Mouse (Mus musculus) MEL (cell line): ENCODE measurements around the gene Fermt2. TPM values are rescaled to one million over a fixed set of nuclear protein-coding genes. Genes with fewer than 3 reads are reported as not detected.

Experiments
- DNase-seq: peaks from one replicate; pipeline ENCODE4 v3.0.0; 2011; ENCODE audit warnings: low read depth, low spot score
- H3K27ac ChIP-seq: 2 replicates; pipeline ENCODE4 v1.5.1; 2012; ENCODE audit warnings: low read depth, mild to moderate bottlenecking, control low read depth, low read length, moderate library complexity; ENCODE audit not compliant: control insufficient read depth
- H3K27me3 ChIP-seq, 2 experiments: fragments of 150-350 bp in 1 of 2; sonication (generic) in 1 of 2; 2 replicates each; pipeline ENCODE4 v1.6.1; 2012; ENCODE audit warnings: low read length in 2 of 2, mild to moderate bottlenecking in 2 of 2, improper control_type of control experiment in 1 of 2, moderate library complexity in 1 of 2; ENCODE audit not compliant: insufficient read depth in 2 of 2, control insufficient read depth in 1 of 2
- H3K36me3 ChIP-seq, 2 experiments: 2 replicates each; pipeline ENCODE4 v1.6.1; 2012 to 2014; ENCODE audit warnings: low read length in 2 of 2, improper control_type of control experiment in 1 of 2, inconsistent platforms in 1 of 2, mild to moderate bottlenecking in 1 of 2; ENCODE audit not compliant: insufficient read depth in 2 of 2, control insufficient read depth in 1 of 2
- H3K4me1 ChIP-seq, 2 experiments: fragments of 150-350 bp in 1 of 2; sonication (generic) in 1 of 2; 2 replicates each; pipeline ENCODE4 v1.6.1; 2012; ENCODE audit warnings: low read length in 2 of 2, improper control_type of control experiment in 1 of 2, mild to moderate bottlenecking in 1 of 2; ENCODE audit not compliant: insufficient read depth in 2 of 2, control insufficient read depth in 1 of 2
- H3K4me3 ChIP-seq, 2 experiments: fragments of 150-350 bp in 1 of 2; sonication (generic) in 1 of 2; 2 replicates each; pipeline ENCODE4 v1.5.1; 2012; ENCODE audit warnings: low read depth in 2 of 2, low read length in 2 of 2, mild to moderate bottlenecking in 2 of 2, moderate library complexity in 2 of 2, control low read depth in 1 of 2, improper control_type of control experiment in 1 of 2; ENCODE audit not compliant: control insufficient read depth in 1 of 2, insufficient read depth in 1 of 2
- H3K79me2 ChIP-seq: 2 replicates; pipeline ENCODE4 v1.6.1; 2012; ENCODE audit warnings: mild to moderate bottlenecking, low read length, moderate library complexity; ENCODE audit not compliant: control insufficient read depth, poor library complexity, insufficient read depth
- H3K9ac ChIP-seq: 2 replicates; pipeline ENCODE4 v1.6.1; 2012; ENCODE audit warnings: low read depth, mild to moderate bottlenecking, control low read depth, low read length, moderate library complexity; ENCODE audit not compliant: control insufficient read depth, poor library complexity, severe bottlenecking
- H3K9me3 ChIP-seq: fragments of 150-350 bp; sonication (generic); replicated peaks from 2 replicates; pipeline ENCODE4 v1.6.1; 2012; ENCODE audit warnings: mild to moderate bottlenecking, low read length, improper control_type of control experiment, moderate library complexity; ENCODE audit not compliant: insufficient read depth
- CHD1 ChIP-seq: IDR thresholded peaks from 2 replicates; pipeline ENCODE4 v1.6.1; 2012; ENCODE audit warnings: low read depth, mild to moderate bottlenecking, inconsistent platforms, low read length, improper control_type of control experiment
- CHD2 ChIP-seq: IDR thresholded peaks from 2 replicates; pipeline ENCODE4 v1.6.1; 2011; ENCODE audit warnings: low read length, improper control_type of control experiment
- CTCF ChIP-seq, 3 experiments: IDR thresholded peaks in 2 of 3; conservative IDR thresholded peaks in 1 of 3; 2 replicates each; pipeline ENCODE4 v1.5.1; 2011 to 2012; ENCODE audit warnings: low read length in 3 of 3, low read depth in 2 of 3, mild to moderate bottlenecking in 2 of 3, improper control_type of control experiment in 1 of 3, inconsistent platforms in 1 of 3, mixed read lengths in 1 of 3, moderate library complexity in 1 of 3; ENCODE audit not compliant: control insufficient read depth in 1 of 3, insufficient read depth in 1 of 3, poor library complexity in 1 of 3, severe bottlenecking in 1 of 3
- E2F4 ChIP-seq: IDR thresholded peaks from 2 replicates; pipeline ENCODE4 v1.6.1; 2011; ENCODE audit warnings: low read depth, low read length, improper control_type of control experiment, borderline replicate concordance
- ETS1 ChIP-seq: IDR thresholded peaks from 2 replicates; pipeline ENCODE4 v1.6.1; 2012; ENCODE audit warnings: low read depth, mild to moderate bottlenecking, inconsistent platforms, low read length, improper control_type of control experiment, moderate library complexity
- GABPA ChIP-seq: IDR thresholded peaks from 2 replicates; pipeline ENCODE4 v1.6.1; 2012; ENCODE audit warnings: low read depth, mild to moderate bottlenecking, inconsistent platforms, low read length, improper control_type of control experiment, moderate library complexity
- MAZ ChIP-seq: IDR thresholded peaks from 2 replicates; pipeline ENCODE4 v1.6.1; 2012; ENCODE audit warnings: low read depth, mild to moderate bottlenecking, inconsistent platforms, low read length, improper control_type of control experiment
- MEF2A ChIP-seq: IDR thresholded peaks from 2 replicates; pipeline ENCODE4 v1.6.1; 2014; ENCODE audit warnings: low read depth, mild to moderate bottlenecking, inconsistent platforms, low read length, improper control_type of control experiment; ENCODE audit not compliant: poor library complexity, insufficient replicate concordance, severe bottlenecking; ENCODE audit errors: extremely low read depth
- NELFE ChIP-seq: IDR thresholded peaks from 2 replicates; pipeline ENCODE4 v1.6.1; 2011; ENCODE audit warnings: low read depth, low read length, improper control_type of control experiment
- RAD21 ChIP-seq: IDR thresholded peaks from 2 replicates; pipeline ENCODE4 v1.6.1; 2011; ENCODE audit warnings: mild to moderate bottlenecking, low read depth, low read length, improper control_type of control experiment
- SIN3A ChIP-seq: IDR thresholded peaks from 2 replicates; pipeline ENCODE4 v1.6.1; 2012; ENCODE audit warnings: low read length, improper control_type of control experiment, inconsistent platforms
- SMC3 ChIP-seq: IDR thresholded peaks from 2 replicates; pipeline ENCODE4 v1.6.1; 2011; ENCODE audit warnings: low read depth, low read length, improper control_type of control experiment
- TCF12 ChIP-seq: IDR thresholded peaks from 2 replicates; pipeline ENCODE4 v1.6.1; 2014; ENCODE audit warnings: low read depth, mild to moderate bottlenecking, inconsistent platforms, low read length, improper control_type of control experiment, moderate library complexity
- USF1 ChIP-seq: IDR thresholded peaks from 2 replicates; pipeline ENCODE4 v1.6.1; 2014; ENCODE audit warnings: low read depth, mild to moderate bottlenecking, inconsistent platforms, low read length, improper control_type of control experiment, moderate library complexity
- USF2 ChIP-seq, 2 experiments: IDR thresholded peaks; 2 replicates each; pipeline ENCODE4 v1.6.1; 2011 to 2012; ENCODE audit warnings: improper control_type of control experiment in 2 of 2, low read length in 2 of 2, borderline replicate concordance in 1 of 2, inconsistent platforms in 1 of 2, low read depth in 1 of 2, mild to moderate bottlenecking in 1 of 2; ENCODE audit not compliant: insufficient read depth in 1 of 2
- ZC3H11A ChIP-seq: IDR thresholded peaks from 2 replicates; pipeline ENCODE4 v1.6.1; 2012; ENCODE audit warnings: low read depth, mild to moderate bottlenecking, inconsistent platforms, low read length, improper control_type of control experiment
- polyA plus RNA-seq, 2 experiments: library from polyadenylated mRNA; stranded (reverse) in 1 of 2; unstranded in 1 of 2; fragments of >175 nt in 1 of 2; fragments of >200 nt in 1 of 2; gene quantifications; 2 replicates each; pipeline versions ENCODE4 v1.2.1 to v1.2.4; 2012; ENCODE audit warnings: low replicate concordance in 2 of 2, low read depth in 1 of 2; ENCODE audit not compliant: insufficient read length in 2 of 2, insufficient read depth in 1 of 2, missing spikeins in 1 of 2
- total RNA-seq: library from RNA; depleted of rRNA; stranded (reverse); fragments of 300-350 nt; gene quantifications from 2 replicates; pipeline ENCODE4 v1.2.3, GENCODE M21; 2012; rRNA removed

Gene Fermt2
- total RNA-seq (not detected in 2 replicates), polyA plus RNA-seq (not detected)

- Histone ChIP-seq H3K9ac (no peak within 1 kb of the TSS), H3K4me3 (no peak within 1 kb of the TSS), H3K27me3 (peaks cover 0 to 4% of the 10 kb centered on the region in 2 experiments; a peak in 2 of 4 replicates), H3K79me2 (no peaks in the 10 kb centered on the region), H3K36me3 (no peaks in the 10 kb centered on the region), H3K9me3 (no peaks in the 10 kb centered on the region), H3K27ac (no peak within 1 kb of the TSS), H3K4me1 (no peaks in the 10 kb centered on the region)
- TF ChIP-seq ETS1 = no peak
- DNase-seq = no peak
These were observed at the start of gene Fermt2 for GRCm38 (mm10) chr14:45529411-45530363. Gene Fermt2 (minus strand): TSS chr14:45530118.

DNA sequence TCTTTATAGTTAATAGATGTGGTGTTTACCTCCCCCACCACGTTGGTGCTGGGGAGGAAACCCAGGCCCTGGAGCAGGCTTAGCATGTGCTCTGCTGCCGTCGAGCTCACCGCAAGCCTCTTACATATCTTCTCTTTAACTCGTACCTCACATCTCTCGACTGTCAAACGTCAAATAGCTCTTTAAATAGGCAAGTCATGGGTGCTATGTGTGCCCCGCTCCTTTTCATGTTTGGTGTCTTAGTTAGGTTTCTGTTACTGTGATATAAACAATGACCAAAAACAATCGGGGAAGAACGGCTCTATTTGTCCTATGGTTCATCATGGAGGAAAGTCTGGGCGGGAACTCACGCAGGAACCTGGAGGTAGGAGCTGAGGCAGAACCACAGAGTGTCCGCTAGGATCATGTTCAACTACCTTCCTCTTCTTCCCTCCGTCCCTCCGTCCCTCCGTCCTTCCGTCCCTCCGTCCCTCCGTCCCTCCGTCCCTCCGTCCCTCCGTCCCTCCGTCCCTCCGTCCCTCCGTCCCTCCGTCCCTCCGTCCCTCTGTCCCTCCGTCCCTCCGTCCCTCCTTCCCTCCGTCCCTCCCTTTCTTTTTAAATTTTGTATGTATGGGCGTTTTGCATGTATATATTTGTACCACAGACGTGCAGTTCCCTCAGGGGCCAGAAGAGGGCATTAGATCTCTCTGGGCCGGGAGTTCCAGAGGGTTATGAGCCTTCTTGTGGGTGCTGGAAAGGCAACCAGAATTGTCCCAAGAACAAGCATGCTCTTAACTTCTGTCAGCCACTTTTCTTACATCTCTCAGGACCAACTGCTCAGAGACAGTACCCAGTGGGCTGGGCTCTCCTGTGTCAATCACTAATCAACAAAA is 36.4 kb upstream of the Fermt2 start:
- no peaks in the 10 kb centered on the region for H3K36me3 ChIP-seq
- TF ChIP-seq MAZ (no peak), MEF2A (no peak), USF1 (no peak), SMC3 (peak; percentile 84), CHD2 (no peak), ZC3H11A (peak; percentile 70), USF2 (IDR thresholded peaks at IDR 0.05; ENCODE audit: borderline replicate concordance in 1 of 2, insufficient read depth in 1 of 2, low read depth in 1 of 2, low read length in 2 of 2) (no peak), TCF12 (no peak), SIN3A (no peak), CHD1 (no peak), GABPA (no peak), RAD21 (peak; percentile 70), NELFE (no peak), E2F4 (no peak), CTCF (IDR thresholded peaks at IDR 0.05 in 2 of 3, conservative IDR thresholded peaks at IDR 0.05 in 1 of 3; ENCODE audit: control insufficient read depth in 1 of 3, insufficient read depth in 1 of 3, low read depth in 2 of 3, low read length in 3 of 3, poor library complexity in 1 of 3, severe bottlenecking in 1 of 3) (peak; percentile 73 to 78 (median 77))
- H3K79me2 ChIP-seq = no peaks in the 10 kb centered on the region
- H3K4me3 ChIP-seq = peak overlapping the region in 1 of 2 experiments; percentile 44; a peak in 1 of 4 replicates
- peak overlapping the region; percentile 30; the same call in 1 of the 2 replicates for H3K9ac ChIP-seq
- peak; percentile 72 for DNase-seq
- H3K4me1 ChIP-seq = no peaks in the 10 kb centered on the region
- H3K27me3 ChIP-seq = no peaks in the 10 kb centered on the region
- no peaks in the 10 kb centered on the region for H3K9me3 ChIP-seq
- H3K27ac ChIP-seq = no peak overlapping the region
